Mouse (Mus musculus) heart, postnatal 0 days (tissue): Measurements from ENCODE around the gene Ppp1r9a.

Experiments used
- CTCF ChIP-seq: IDR thresholded peaks from 2 replicates; pipeline ENCODE4 v1.5.1; 2016; ENCODE audit warnings: antibody characterized with exemption, control low read depth, low read depth
- EP300 ChIP-seq: IDR thresholded peaks from 2 replicates; pipeline ENCODE4 v1.6.1; 2016; ENCODE audit warnings: antibody characterized with exemption, low read depth

DNA sequence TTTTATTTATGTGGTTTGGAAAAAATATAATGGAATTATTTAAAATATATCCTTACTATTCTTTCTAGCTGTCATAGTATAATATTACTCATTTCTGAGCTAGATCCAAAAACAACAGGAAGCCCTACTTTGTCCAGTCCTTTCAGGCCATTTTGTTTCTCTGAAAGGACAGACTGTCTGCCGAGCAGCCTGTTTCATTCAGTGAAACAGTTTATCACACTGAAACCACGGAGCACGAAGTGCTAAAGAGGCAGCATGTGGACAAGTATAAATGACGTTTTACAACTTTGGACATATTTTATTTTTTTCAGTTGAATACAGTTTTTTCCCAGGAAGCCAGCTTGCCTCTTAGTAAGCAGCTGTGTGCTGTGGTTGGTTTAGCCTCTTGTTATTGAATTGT lies 181.2 kb downstream of the Ppp1r9a start:
- TF ChIP-seq EP300: no peak
- no peak for TF ChIP-seq CTCF
